13 mouse cellular contexts compared by ENCODE assay signal in the genomic region with DNA sequence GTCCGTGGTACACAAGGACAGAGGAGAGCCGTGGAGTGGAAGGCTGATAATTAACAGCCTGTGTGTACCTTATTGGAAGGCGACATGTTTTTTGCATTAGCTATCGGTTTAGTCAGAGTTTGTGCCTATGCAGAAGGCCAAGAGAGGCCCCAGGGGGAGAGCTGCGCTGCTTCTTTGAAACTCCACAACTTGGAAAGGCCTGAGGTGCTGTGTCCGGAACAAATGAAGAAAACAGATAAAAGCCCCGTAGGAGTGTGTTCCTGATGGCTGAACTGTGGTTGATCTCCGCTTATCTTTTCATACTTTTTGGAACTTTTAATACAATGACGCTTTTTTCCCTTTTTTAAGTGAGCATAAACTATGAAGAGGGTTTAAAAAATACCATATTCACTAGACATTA.
A peak's percentile ranks its signal among the peaks of the same experiment; 100 is the strongest.
DNase-seq lines count a peak whose midpoint lies in the region; ATAC-seq and TF ChIP-seq lines count a peak whose summit lies in the region.
"Had no signal": no experiment of that assay in that cellular context is flagged by ENCODE, and none has a peak within 500 bp of the region (broad histone marks: within the 10 kb centered on the region; RNA-seq: fewer than 3 reads in every experiment).

No protein-coding gene starts in this region.

- H3K9ac ChIP-seq in heart, embryonic 13.5 days, result no peak overlapping the region
- no peak overlapping the region for H3K9ac ChIP-seq in kidney, embryonic 15.5 days

- H3K9me3 ChIP-seq in heart, embryonic 13.5 days, result no peaks in the 10 kb centered on the region
- no peaks in the 10 kb centered on the region for H3K9me3 ChIP-seq in heart, embryonic 10.5 days
- no peaks in the 10 kb centered on the region for H3K9me3 ChIP-seq in kidney, embryonic 15.5 days (replicated peaks)
- H3K9me3 ChIP-seq: megakaryocyte, embryonic 14.5 days had no signal

- H3K36me3 ChIP-seq in heart, embryonic 13.5 days, result no peaks in the 10 kb centered on the region
- H3K36me3 ChIP-seq in heart, embryonic 10.5 days, result no peaks in the 10 kb centered on the region
- no peaks in the 10 kb centered on the region; the same call in 1 of the 2 replicates for H3K36me3 ChIP-seq in kidney, embryonic 15.5 days

- no peak for DNase-seq in heart, embryonic 10.5 days (ENCODE audit: low spot score)
- DNase-seq in retina, embryonic 14.5 days (ENCODE audit: low spot score), result peak; percentile 11
- no peak for DNase-seq in retina, postnatal 1 day
- DNase-seq in ovary, adult 18-20 months (ENCODE audit: low spot score), result no peak
- DNase-seq: layer of hippocampus, adult 9-11 months; right cerebral cortex, adult 18-20 months; thymus, adult 2 months had no signal

- peaks cover 28% of the 10 kb centered on the region for H3K4me1 ChIP-seq in heart, embryonic 13.5 days
- peaks cover 24% of the 10 kb centered on the region; the same call in 1 of the 2 replicates for H3K4me1 ChIP-seq in heart, embryonic 10.5 days
- H3K4me1 ChIP-seq in embryonic fibroblast, embryonic 13.5 days (ENCODE audit: control insufficient read depth, insufficient read depth, low read length), result peaks cover 14% of the 10 kb centered on the region
- H3K4me1 ChIP-seq in kidney, embryonic 15.5 days, result peaks cover 19% of the 10 kb centered on the region

- H3K27ac ChIP-seq in heart, embryonic 13.5 days (replicated peaks), result peak overlapping the region; percentile 20; the same call in 1 of the 2 replicates
- H3K27ac ChIP-seq in heart, embryonic 10.5 days, result no peak overlapping the region
- peak overlapping the region; percentile 77 for H3K27ac ChIP-seq in embryonic fibroblast, embryonic 13.5 days (ENCODE audit: insufficient read depth, low read length)
- no peak overlapping the region for H3K27ac ChIP-seq in kidney, embryonic 15.5 days
- H3K27ac ChIP-seq: kidney, postnatal 0 days had no signal

- H3K4me3 ChIP-seq in heart, embryonic 13.5 days, result no peak overlapping the region
- H3K4me3 ChIP-seq in heart, embryonic 10.5 days, result no peak overlapping the region
- no peak overlapping the region for H3K4me3 ChIP-seq in embryonic fibroblast, embryonic 13.5 days (ENCODE audit: insufficient read depth, low read length)
- no peak overlapping the region for H3K4me3 ChIP-seq in kidney, embryonic 15.5 days (replicated peaks)
- H3K4me3 ChIP-seq: megakaryocyte, embryonic 14.5 days had no signal

- H3K4me2 ChIP-seq in heart, embryonic 13.5 days, result no peak overlapping the region
- no peak overlapping the region for H3K4me2 ChIP-seq in kidney, embryonic 15.5 days

- no peak for TF ChIP-seq CTCF in embryonic fibroblast, embryonic 13.5 days (IDR thresholded peaks at IDR 0.05; ENCODE audit: borderline replicate concordance, insufficient read depth, low read length)

- no peak for ATAC-seq in heart, embryonic 13.5 days (ENCODE audit: extremely low read depth, insufficient number of reproducible peaks, low FRiP score, low TSS enrichment)
- ATAC-seq in kidney, embryonic 15.5 days (replicated peaks; ENCODE audit: low FRiP score), result no peak
- ATAC-seq: CD4-positive, CD25-positive, alpha-beta regulatory T cell, adult 4 months had no signal

- TF ChIP-seq POLR2A in embryonic fibroblast, embryonic 13.5 days (IDR thresholded peaks at IDR 0.05; ENCODE audit: low read depth, low read length), result no peak

- WGBS in heart, embryonic 13.5 days, result 44% methylated on average over 9 of the region's 9 CpGs
- 59% methylated on average over 9 of the region's 9 CpGs for WGBS in heart, embryonic 10.5 days
- WGBS in kidney, embryonic 15.5 days, result 53% methylated on average over 9 of the region's 9 CpGs

- H3K27me3 ChIP-seq in heart, embryonic 13.5 days (replicated peaks), result no peaks in the 10 kb centered on the region; the same call in 1 of the 2 replicates
- peaks cover 4% of the 10 kb centered on the region; the same call in 1 of the 2 replicates for H3K27me3 ChIP-seq in heart, embryonic 10.5 days (ENCODE audit: insufficient read depth, poor library complexity, severe bottlenecking)
- H3K27me3 ChIP-seq in kidney, embryonic 15.5 days, result no peaks in the 10 kb centered on the region

Comparison
In these comparisons a context has a peak if more than half of its experiments do, and no peak if none do; other contexts are left out.
1. H3K27ac ChIP-seq: peak in heart, embryonic 13.5 days (single experiment) and embryonic fibroblast, embryonic 13.5 days (single experiment); none in heart, embryonic 10.5 days (single experiment) and kidney, embryonic 15.5 days (single experiment).